Mouse (Mus musculus) CH12.LX (cell line): ENCODE measurements around the gene Grik1.

Experiments
- CHD2 ChIP-seq: IDR thresholded peaks from 2 replicates; pipeline ENCODE4 v1.6.1; 2011; ENCODE audit warnings: low read length, improper control_type of control experiment
- CTCF ChIP-seq, 2 experiments: IDR thresholded peaks in 1 of 2; conservative IDR thresholded peaks in 1 of 2; 2 replicates each; pipeline ENCODE4 v1.5.1; 2011 to 2012; ENCODE audit warnings: low read depth in 2 of 2, low read length in 2 of 2, improper control_type of control experiment in 1 of 2, inconsistent platforms in 1 of 2, mild to moderate bottlenecking in 1 of 2, moderate library complexity in 1 of 2
- GABPA ChIP-seq: IDR thresholded peaks from 2 replicates; pipeline ENCODE4 v1.6.1; 2012; ENCODE audit warnings: low read depth, low read length, improper control_type of control experiment, inconsistent platforms; ENCODE audit not compliant: insufficient replicate concordance
- JUN ChIP-seq: IDR thresholded peaks from 2 replicates; pipeline ENCODE4 v1.6.1; 2011; ENCODE audit warnings: low read depth, mild to moderate bottlenecking, low read length, improper control_type of control experiment, moderate library complexity; ENCODE audit not compliant: insufficient read depth
- JUND ChIP-seq: conservative IDR thresholded peaks from 2 replicates; pipeline ENCODE4 v1.6.1; 2011; ENCODE audit warnings: low read depth, low read length, improper control_type of control experiment
- MAX ChIP-seq: IDR thresholded peaks from 2 replicates; pipeline ENCODE4 v1.6.1; 2011; ENCODE audit warnings: low read length, improper control_type of control experiment
- MAZ ChIP-seq: IDR thresholded peaks from 2 replicates; pipeline ENCODE4 v1.6.1; 2012; ENCODE audit warnings: low read depth, mild to moderate bottlenecking, inconsistent platforms, low read length, improper control_type of control experiment, moderate library complexity
- MEF2A ChIP-seq: IDR thresholded peaks from 2 replicates; pipeline ENCODE4 v1.6.1; 2014; ENCODE audit warnings: low read depth, mild to moderate bottlenecking, inconsistent platforms, low read length, improper control_type of control experiment, borderline replicate concordance
- MYC ChIP-seq: IDR thresholded peaks from 2 replicates; pipeline ENCODE4 v1.6.1; 2011; ENCODE audit warnings: low read depth, mild to moderate bottlenecking, improper control_type of control experiment, low read length
- POLR2A ChIP-seq: IDR thresholded peaks from 2 replicates; pipeline ENCODE4 v1.6.1; 2011; ENCODE audit warnings: low read depth, mild to moderate bottlenecking, improper control_type of control experiment, low read length
- RAD21 ChIP-seq: IDR thresholded peaks from 2 replicates; pipeline ENCODE4 v1.6.1; 2011; ENCODE audit warnings: low read depth, mild to moderate bottlenecking, low read length, improper control_type of control experiment, moderate library complexity
- SIN3A ChIP-seq: IDR thresholded peaks from 2 replicates; pipeline ENCODE4 v1.6.1; 2012; ENCODE audit warnings: low read length, improper control_type of control experiment, inconsistent platforms

- TF ChIP-seq JUN (no peak), GABPA (no peak), MEF2A (no peak), MAZ (no peak), CTCF (conservative IDR thresholded peaks at IDR 0.05 in 1 of 2, IDR thresholded peaks at IDR 0.05 in 1 of 2; ENCODE audit: low read depth in 2 of 2, low read length in 2 of 2) (no peak), MAX (no peak), RAD21 (no peak), CHD2 (no peak), POLR2A (no peak), JUND (no peak), SIN3A (no peak), MYC (no peak)
Measured at GRCm38 (mm10) chr16:87934685-87935084, 355.4 kb downstream of the Grik1 start.
